Mouse (Mus musculus) spleen, adult 2 months (tissue): ENCODE measurements around the gene Cdc20.

Source experiments
- CTCF ChIP-seq: fragments of 200-500 bp; IDR thresholded peaks from 2 replicates; pipeline ENCODE4 v1.5.1; 2011; ENCODE audit warnings: mild to moderate bottlenecking, inconsistent platforms; ENCODE audit not compliant: insufficient read depth, insufficient read length, insufficient replicate concordance; ENCODE audit errors: extremely low read depth
- POLR2A ChIP-seq: fragments of 200-500 bp; IDR thresholded peaks from 2 replicates; pipeline ENCODE4 v1.6.1; 2011; ENCODE audit warnings: low read depth, low read length, inconsistent platforms

- TF ChIP-seq POLR2A (no peak), CTCF (no peak)
These were observed 34.5 kb downstream of the Cdc20 start for GRCm38 (mm10) chr4:118402701-118403100.
